Mouse (Mus musculus) gastrocnemius, adult 8-10 months (tissue): Measurements from ENCODE around the gene Rnf123. TPM values are rescaled to one million over a fixed set of nuclear protein-coding genes. Genes with fewer than 3 reads are reported as not detected.

ENCODE experiments used
- DNase-seq, 2 experiments: peaks; one replicate each; pipeline ENCODE4 v3.0.0; 2022; ENCODE audit warnings: low spot score in 2 of 2
- total RNA-seq, 4 experiments: library from RNA; stranded (reverse); gene quantifications; 2 replicates each; pipeline ENCODE4 v1.2.4; 2022

The Rnf123 gene
- total RNA-seq = 100 to 1,000 TPM; 137 to 185 (median 161) TPM

DNA sequence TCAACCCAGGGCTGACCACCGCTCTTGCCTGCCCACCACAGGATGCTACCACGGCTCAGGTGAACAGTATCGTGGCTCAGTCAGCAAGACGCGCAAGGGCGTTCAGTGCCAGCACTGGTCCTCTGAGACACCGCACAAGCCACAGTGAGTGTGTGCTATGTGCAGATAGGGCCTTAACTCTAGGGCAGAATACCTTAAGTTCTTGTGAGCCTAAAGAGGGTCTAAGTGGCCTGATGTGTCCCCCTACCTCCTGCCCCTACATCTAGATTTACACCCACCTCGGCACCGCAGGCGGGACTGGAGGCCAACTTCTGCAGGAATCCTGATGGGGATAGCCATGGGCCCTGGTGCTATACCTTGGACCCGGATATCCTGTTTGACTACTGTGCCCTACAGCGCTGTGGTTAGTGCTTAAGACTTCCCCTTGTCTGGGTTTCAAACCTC is at the start of gene Rnf123:
Rnf123 (minus strand) TSS at position 359 of the 444 bp plus-strand sequence.
- DNase-seq = no peak

DNA sequence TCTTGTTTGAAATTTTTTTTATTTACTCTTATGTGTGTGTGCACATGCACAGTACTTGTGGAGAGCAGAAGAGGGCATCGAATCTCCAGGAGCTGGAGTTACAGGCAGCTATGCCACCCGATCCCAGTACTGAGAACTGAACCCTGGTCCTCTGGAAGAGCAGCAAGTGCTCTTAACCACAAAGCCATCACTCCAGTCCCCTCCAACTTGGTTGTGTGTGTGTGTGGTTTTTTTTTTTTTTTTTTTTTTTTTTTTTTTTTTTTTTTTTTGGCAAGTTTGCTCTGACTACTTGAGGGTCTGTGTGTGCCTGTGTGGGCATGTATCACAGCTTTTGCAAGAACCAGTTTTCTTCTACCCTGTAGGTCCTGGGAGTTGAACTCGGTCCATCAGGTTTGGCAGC is 49.2 kb upstream of the Rnf123 start:
- DNase-seq = no peak

DNA sequence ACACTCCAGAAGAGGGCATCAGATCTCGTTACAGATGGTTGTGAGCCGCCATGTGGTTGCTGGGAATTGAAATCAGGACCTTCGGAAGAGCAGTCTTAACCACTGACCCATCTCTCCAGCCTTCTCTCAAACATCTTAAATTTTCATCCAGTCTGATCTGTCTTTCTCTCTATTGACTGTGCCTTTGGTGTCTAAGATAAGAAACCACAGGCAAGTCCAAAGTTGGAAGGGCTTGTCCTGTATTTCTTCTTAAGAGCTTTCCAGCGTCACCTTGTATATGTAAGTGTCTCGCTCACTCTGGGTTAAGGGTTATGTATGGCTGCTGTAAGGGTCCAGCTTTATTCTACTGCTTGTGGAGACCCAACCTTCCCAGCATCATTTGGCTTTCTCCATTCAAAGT is 48.4 kb upstream of the Rnf123 start:
- no peak for DNase-seq

DNA sequence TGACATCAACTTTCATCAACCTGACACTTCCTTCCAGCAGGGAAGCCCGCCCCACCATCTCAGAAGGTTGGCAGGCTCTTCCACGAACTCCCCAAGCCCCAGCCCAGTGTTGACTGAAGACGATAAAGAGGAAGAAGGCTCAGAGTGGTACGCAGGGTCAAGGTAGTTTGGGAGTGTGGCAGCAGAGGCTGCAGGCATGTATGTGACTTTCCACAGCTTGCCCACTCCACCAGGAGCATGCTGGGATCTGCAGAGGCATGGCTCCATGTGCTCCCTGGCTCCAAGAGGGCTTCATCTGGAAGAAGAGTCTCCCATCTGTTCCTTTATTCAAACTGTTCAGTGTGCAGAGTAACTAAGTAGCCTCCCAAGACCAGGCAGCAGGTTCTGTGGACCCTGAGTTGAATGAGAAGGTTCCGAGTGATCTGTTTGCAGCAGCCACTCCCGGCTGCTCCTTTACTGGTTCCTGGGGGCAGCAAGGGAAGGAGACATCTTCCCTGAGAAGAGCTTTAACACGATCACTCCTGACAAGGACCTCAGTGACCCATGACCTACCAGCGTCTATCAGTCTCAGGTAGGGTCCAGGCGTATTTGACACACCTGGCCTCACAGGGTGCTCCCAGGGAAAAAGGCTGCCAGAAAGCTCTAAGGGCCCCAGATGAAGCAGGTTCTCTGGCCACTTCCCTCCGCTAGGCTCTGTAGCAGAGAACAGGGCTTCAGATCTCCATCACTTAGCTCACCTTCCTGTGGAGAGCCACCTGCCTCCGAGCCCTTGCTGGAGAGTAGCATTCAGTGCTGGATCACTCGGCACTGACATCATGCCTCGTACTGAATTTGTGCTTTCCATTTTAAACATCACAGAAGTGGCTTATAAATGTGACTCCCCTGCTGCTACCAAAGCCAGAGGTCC is 46.1 kb upstream of the Rnf123 start:
- no peak for DNase-seq

DNA sequence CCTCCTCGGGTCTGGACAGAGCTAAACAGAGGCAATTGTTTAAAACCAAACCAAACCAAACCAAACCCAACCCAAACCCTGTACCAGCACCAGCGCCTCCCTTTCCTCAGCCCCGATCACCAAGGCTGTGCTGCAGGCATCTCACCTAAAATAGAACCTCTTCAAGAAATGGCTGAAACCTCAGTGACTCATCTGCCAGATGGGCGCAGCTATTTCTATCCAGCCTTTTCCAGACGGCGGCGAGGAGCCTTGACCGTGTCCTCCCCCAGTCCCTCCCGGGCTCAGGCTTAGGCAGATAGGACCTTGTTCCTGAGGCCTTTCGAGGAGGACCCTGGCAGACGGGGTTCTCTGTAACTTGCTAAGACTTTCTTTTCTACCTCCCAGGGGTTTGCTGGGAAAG is 45.1 kb upstream of the Rnf123 start:
- DNase-seq = no peak

DNA sequence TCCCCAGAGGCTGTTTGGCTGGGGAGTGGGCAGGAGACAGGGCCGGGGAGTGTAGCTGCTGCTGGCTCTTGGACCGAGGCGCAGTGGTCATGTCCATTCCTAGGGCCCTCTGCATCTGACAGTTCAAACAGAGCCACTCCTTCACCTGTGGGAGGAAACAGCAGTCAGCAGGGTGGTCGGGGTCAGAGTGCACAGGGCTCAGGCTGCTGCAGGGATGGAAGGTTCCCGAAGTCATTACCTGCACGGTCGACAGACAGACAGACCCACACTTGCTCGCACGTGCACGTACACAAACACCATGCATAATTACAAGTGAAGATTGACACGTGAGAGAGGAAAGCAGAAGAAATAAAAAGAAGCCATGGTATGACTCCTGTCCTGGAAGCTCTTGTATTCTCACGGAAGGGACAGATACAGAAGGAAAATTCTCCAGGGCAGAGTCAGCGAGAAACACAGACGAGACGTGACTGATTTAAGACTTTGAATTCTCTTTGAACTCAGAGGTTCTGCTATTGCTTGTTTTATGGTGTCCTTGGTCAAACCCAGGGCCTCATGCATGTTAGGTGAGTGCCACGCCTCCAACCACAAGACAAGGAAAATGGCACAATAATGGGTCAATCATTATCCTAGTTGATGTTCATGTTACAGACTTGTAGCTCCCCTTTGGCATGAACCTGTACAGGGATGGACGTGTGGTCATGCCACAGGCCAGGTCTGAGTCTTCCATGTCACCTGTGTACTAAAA is 43.5 kb upstream of the Rnf123 start:
- DNase-seq = no peak

DNA sequence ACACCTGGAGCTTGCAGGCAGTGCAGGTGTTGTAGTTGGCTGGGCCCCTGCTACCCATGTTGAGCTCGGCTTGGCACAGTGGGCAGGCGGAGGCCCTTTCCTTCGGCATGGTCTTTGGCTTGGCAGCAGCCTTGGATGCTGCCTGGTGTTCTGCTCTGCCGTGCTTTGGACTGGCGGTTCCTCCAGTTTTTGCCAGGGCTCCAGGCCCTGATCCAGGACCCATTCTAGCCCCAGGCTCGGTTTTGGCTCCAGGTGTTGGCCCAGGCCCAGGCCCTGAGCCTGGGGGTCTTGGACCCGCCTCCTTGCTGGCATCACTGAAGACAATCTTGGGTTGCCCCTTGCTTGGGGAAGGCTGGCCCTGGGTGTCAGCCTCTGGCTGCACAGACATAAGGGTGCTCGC is 42.6 kb upstream of the Rnf123 start:
- DNase-seq = no peak

DNA sequence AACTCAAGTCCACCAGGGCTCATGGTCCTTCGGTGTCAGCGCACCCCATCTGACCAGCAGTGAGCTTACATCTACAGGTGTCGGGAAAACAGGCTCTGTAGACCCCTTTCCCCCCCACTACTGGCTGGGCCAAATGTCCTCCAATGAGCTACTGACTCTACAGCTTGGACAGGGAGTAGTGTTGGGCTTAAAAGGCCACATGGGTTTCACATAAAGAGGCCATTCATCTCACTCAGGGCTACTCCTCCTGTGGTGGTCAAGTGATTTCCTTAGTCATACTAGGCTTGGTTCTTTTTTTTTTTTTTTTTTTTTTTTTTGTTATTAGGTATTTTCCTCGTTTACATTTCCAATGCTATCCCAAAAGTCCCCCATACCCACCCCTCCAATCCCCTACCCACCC is 40.8 kb upstream of the Rnf123 start:
- no peak for DNase-seq

DNA sequence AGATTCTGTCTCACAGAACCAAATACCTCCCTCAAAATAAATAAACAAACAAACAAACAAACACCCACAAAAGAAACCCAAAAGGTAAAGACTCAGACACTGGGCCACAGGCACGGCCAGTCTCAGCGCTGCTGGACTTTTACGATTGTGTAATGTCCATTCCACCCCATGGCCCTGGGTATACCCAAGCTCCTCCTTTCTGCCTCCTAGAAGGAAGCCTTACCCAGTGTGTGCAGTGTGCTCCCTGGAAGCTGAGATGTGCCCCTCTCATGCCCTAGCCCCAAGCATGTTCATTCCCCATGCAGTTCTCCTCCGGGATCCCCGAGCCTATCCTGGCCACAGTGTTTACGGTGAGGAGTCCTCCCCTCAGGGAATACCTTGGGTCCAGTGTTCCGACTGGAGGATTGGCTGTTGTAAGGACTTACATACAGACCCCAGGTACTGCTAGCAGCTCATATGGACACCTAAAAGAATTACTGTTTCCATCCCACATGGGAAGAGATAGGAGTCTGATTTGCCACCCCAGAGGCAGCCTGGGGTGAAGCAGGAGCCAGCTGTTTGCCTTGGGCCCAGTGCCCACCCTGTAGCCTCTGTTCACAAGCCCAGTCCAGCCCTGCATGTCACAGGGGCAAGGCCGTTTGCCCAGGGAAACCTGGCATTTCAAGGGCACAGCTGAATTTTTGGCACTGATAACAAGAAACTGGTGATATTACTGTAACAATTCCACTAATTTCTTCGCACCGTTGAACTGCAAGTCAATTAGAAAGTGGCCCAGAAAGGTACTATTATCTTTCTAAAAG is 38.2 kb upstream of the Rnf123 start:
- no peak for DNase-seq

DNA sequence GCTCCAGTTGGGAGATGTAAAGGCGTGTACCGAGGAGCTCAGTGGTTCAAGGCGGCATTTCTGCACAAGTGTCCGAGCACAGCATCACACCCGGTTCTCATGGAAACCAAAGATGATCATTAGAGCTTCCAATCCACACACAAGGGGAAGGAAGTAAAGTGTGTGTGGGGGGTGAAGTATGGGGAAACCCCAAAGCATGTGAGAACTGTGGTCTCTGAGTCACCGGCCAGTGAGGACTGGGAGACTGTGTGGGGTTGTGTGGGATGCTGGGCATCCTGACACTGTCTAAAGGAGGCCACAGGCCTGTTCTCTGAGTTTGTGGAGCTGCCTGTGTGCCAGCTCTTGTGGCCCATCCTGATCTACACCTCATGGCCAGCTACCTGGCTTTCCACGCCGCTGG is 37.5 kb upstream of the Rnf123 start:
- DNase-seq = no peak

DNA sequence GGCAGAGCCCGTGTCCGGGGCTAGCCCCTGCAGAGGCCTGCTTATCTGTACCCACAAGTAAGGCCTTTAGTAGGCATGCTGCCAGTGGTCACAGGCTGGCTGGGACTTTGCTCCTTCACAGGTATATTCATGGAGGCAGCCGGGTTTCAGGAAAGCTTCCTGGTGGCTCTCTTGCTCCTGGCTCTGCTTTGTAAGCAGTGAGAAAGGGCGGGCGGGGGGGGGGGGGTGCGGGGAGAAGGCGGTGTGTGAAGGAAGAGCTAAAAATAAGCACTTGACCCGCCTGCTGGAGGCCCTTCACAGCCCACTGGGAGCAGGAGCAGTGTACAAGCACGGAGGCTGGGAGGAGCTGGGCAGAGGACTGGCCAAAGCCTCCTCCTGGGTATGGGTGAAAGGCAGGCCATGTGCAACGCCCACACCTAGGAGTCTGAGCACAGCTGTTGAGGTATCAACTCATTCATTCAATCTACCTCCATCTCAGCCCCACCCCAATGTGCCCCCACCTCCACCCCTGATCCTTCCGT is 36.8 kb upstream of the Rnf123 start:
- DNase-seq = peak in 1 of 2 experiments; percentile 69

DNA sequence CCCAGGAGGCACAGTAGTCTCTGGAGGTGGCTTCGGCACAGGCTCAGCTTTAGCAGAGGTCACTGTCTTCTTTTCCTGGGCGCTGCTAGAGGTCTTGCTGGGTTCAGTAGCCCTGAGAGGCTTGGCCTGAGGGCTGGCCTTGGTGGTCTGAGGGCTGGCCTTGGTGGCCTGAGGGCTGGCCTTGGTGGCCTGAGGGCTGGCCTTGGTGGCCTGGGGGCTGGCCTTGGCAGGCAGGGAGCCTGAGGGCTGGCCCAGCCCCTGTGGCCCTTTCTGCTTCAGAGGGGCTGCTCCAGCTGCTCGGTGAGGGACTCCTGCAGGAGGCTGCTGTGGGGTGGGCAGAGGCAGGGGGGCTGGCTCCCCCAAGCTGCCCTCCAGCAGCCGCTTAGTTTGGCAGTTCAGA is 34.0 kb upstream of the Rnf123 start:
- DNase-seq = no peak

DNA sequence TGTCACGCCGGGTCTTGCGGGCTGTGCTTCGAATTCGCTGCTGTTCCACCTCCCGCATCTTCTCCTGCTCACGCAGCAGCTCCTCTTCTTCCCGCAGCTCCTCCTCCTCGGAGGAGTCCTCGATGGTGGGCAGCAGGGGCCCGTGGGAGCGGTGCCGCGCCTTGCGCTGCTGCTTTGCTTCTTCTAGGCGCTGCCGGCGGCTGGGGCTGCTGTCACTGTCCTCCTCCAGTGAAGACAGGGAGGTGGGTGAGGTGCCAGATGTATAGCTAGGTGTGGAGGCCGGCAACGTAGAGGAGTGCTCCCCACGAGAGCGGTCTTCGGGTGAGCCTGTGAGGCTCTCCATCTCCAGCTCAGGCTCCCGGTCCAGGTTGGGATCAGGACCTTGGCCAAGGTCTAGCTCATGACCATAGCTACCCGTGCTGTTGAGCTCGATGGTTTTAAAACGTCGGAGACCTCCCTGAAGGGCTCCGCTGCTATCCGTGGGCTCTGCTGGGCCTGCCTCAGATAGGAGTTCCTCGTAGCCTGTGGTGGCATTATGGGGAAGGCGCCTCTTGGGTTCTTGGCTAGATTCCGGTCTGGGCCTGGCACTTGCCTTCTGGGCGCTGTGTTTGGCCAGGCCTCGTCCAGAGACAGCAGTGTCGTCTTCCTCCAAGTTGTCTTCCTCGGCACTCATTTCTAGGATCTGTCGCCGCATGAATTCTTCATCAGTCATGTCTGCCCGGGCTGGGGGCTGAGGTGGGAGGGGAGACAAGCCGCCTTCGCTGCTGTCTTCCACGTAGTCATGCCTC is 32.3 kb upstream of the Rnf123 start:
- no peak for DNase-seq

DNA sequence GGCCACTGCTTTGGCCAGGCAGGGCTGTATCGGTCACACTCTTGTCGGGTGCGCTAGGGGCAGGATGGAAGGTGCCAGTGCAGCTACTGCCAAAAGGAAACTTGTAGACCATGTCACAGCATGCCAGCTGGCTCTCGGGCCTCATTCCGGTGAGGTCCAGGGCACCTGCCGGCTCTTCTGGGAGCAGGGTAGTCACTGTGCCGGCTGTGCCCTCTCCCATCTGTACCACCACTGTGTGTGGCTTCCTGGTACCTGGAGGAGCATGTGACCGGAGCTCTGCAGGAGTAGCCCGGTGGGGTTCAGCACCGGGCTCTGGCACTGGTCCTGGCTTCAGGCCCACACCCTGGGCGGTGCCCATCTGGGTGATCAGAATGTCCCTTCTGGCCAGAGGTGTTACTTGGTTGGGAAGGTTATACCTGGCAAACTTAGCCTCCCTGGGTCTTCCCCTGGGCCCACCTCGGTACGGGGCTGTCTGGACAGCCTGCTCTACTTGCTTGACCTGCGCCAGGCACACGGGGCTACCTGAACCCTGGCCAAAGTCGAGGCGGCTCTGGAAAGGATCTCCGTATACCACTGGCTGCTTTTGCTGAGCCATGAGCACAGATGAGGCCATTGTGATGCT is 29.7 kb upstream of the Rnf123 start:
- DNase-seq = peak; percentile 55 to 78

DNA sequence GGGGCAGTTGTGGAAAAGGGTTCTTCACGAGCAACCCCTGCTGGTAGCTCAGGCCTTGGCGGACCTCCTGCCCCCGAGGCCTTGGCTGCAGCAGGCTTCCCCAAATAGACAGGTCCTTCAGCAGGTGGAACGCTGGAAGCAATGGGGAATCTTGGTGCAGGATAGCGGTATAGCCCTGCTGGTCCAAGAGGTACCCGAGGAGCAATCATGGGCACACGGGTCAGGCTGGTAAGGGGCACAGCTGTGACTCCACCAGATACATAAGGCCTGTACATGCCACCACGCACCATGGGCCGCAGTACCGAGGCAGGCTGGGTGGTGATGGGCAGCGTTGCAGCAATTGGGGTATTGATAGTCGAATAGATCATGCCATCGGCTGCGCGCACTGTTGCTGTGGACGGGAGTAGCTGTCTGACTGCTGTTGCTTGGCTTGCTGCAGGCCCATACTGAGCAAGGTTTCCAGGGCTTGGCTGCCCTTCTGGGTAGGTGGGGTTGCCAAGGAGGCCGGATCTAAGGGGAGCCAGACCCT is 28.5 kb upstream of the Rnf123 start:
- no peak for DNase-seq

DNA sequence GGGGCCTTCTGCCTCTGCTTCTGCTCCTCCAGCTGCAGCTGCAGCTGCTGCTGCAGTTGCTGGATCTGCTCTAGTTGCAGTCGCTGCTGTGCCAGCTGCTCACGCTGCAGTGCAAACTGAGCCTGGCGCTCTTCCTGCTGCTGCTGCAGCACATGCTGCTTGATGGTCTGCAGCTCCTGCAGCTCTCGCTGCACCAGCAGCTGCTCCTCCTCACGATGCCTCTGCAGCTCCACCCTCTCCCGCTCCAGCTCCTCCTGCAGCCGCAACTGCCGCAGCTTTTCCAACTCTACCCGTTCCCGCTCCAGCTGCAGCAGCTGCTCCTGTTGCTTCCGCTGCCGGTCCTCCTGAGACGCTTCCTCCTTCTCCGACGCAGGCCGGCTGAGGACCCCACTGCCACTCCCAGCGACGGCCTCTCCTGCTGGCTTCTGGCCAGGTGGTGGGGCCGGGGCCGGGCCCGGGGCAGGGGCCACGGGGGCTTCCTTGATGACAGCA is 28.0 kb upstream of the Rnf123 start:
- DNase-seq = no peak

DNA sequence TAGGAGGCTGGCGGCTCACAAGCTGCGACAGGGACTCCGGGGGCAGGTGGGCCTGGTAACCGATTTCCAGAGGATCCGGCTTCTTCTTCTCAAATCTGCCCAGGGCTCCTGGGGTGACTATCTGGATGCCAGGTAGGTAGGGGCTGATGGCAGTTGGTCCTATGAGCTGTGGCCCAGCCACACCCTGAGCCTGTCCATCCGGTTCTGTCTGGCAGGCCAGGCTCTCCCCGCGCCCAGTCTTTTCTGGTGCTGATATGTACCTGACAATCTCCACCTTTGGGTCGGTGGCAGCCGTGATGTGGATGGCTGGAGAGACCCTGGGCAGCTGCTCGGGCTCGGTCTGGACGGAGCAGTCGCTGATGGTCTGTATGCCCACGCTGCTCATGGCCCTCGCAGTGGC is 27.0 kb upstream of the Rnf123 start:
- no peak for DNase-seq

DNA sequence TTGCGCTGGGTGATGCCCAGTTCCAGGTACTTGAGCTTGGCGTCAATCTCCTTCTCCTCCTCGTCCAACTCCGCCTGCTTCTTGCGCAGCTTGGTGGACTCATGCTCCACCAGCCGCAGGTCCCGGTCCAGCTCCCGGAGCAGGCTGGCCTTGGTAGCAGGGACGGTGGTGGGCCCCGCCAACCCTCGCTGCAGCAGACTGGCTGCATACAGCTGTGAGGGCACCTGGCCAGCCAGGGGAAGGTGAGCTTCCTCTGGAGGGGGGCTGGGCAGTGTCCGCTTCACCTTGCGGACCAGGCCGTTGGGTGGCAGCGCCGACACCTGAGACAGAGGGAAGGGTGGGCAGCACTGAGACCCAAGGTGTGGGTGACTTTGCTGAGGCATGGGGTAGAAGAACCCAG is 24.7 kb upstream of the Rnf123 start:
- no peak for DNase-seq

DNA sequence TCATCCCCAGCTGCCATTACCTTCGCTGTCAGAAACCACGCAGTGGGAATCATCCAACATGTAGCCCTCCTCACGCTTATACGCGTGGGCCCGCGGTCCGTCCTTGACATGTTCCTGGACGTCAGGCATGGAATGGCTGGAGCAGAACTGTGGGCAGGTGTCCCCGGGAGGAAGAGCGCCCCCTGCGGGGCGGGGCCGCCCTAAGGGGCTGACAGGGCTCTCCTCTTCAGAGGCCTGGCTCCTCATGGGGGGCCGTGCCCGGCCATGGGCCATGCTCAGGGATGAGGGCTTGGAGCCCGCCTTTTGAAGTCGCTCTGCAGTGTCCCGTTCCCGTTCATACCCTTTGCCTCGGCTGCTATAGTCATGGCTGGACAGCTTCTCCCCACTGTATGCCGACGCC is 22.9 kb upstream of the Rnf123 start:
- no peak for DNase-seq

DNA sequence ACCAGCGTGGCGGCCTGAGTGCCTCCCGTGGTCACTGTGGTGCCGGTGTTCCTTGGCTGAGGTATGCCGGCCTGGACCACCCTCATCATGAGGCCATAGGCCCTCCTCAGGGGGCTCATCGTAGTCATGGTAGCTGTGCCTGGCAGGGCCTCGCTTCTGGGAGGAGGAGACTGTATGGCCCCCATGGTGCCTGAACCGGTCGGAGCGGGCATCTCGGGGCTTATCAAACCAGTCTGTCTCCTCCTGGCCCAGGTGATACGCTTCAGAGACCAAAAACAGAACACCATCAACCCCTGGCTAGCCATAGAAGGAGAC is 22.4 kb upstream of the Rnf123 start:
- DNase-seq = no peak
